Mouse (Mus musculus): Measurements from ENCODE around the gene Sparc. TPM values are rescaled to one million over a fixed set of nuclear protein-coding genes. Genes with fewer than 3 reads are reported as not detected.
A peak's percentile ranks its signal among the peaks of the same experiment; 100 is the strongest.

The Sparc gene
- 2,531 and 3,134 TPM in 2 replicates for polyA plus RNA-seq (2012; rRNA removed)

GRCm38 (mm10) chr11:55422978-55423377 is at the start of gene Sparc:
Gene Sparc, minus strand, starts transcription at chr11:55423183.
- no peak for DNase-seq

GRCm38 (mm10) chr11:55471467-55471866 is 48.5 kb upstream of the Sparc start:
- WGBS = 74% methylated on average over 7 of the region's 7 CpGs
- Histone ChIP-seq H3K4me3 (replicated peaks; ENCODE audit: extremely low read depth, low read depth, low read length) (no peak overlapping the region), H3K4me1 (ENCODE audit: control insufficient read depth, insufficient read depth, low read length) (peaks cover 9% of the 10 kb centered on the region)
- TF ChIP-seq CTCF (IDR thresholded peaks at IDR 0.05; ENCODE audit: insufficient read depth, low read length) (no peak), POLR2A (IDR thresholded peaks at IDR 0.05; ENCODE audit: borderline replicate concordance, extremely low read depth, low read depth, low read length) (no peak)
- DNase-seq = no peak

More at GRCm38 (mm10) chr11:55422978-55423377, at the start of gene Sparc:
- 100% methylated on average over 1 of the region's 1 CpGs for WGBS
- Histone ChIP-seq H3K4me3 (replicated peaks; ENCODE audit: extremely low read depth, low read depth, low read length) (no peak within 1 kb of the TSS), H3K4me1 (ENCODE audit: control insufficient read depth, insufficient read depth, low read length) (peaks cover 8% of the 10 kb centered on the region)
- TF ChIP-seq CTCF (IDR thresholded peaks at IDR 0.05; ENCODE audit: insufficient read depth, low read length) = no peak
- no peak for TF ChIP-seq POLR2A (IDR thresholded peaks at IDR 0.05; ENCODE audit: borderline replicate concordance, extremely low read depth, low read depth, low read length)

GRCm38 (mm10) chr11:55470761-55471160 is 47.8 kb upstream of the Sparc start:
- peak overlapping the region; percentile 29 for H3K4me3 ChIP-seq (replicated peaks; ENCODE audit: extremely low read depth, low read depth, low read length)
- DNase-seq = no peak

GRCm38 (mm10) chr11:55469923-55470691 is 47.1 kb upstream of the Sparc start:
- Histone ChIP-seq H3K4me3 (replicated peaks; ENCODE audit: extremely low read depth, low read depth, low read length) (peak overlapping the region; percentile 65), H3K4me1 (ENCODE audit: control insufficient read depth, insufficient read depth, low read length) (peaks cover 9% of the 10 kb centered on the region)
- WGBS = under 1% methylated on average over 46 of the region's 46 CpGs
- DNase-seq = peak; percentile 28
- TF ChIP-seq CTCF (IDR thresholded peaks at IDR 0.05; ENCODE audit: insufficient read depth, low read length) = no peak

More at GRCm38 (mm10) chr11:55470761-55471160, 47.8 kb upstream of the Sparc start:
- 7% methylated on average over 8 of the region's 8 CpGs for WGBS
- H3K4me1 ChIP-seq (ENCODE audit: control insufficient read depth, insufficient read depth, low read length) = peaks cover 9% of the 10 kb centered on the region
- TF ChIP-seq POLR2A (IDR thresholded peaks at IDR 0.05; ENCODE audit: borderline replicate concordance, extremely low read depth, low read depth, low read length) (no peak), CTCF (IDR thresholded peaks at IDR 0.05; ENCODE audit: insufficient read depth, low read length) (no peak)

- H3K4me3 ChIP-seq (replicated peaks; ENCODE audit: extremely low read depth, low read depth, low read length) = peak within 1 kb of the TSS; percentile 75
- under 1% methylated on average over 57 of the region's 57 CpGs for WGBS
- peaks cover 9% of the 10 kb centered on the region for H3K4me1 ChIP-seq (ENCODE audit: control insufficient read depth, insufficient read depth, low read length)
- DNase-seq = peak; percentile 98
- TF ChIP-seq POLR2A (IDR thresholded peaks at IDR 0.05; ENCODE audit: borderline replicate concordance, extremely low read depth, low read depth, low read length) (peak; percentile 97), CTCF (IDR thresholded peaks at IDR 0.05; ENCODE audit: insufficient read depth, low read length) (no peak)
These were observed 46.3 kb upstream of the Sparc start, which contains the start of gene G3bp1 for GRCm38 (mm10) chr11:55469048-55469843. Gene G3bp1, plus strand, starts transcription at chr11:55469685.

- 1% methylated on average over 17 of the region's 17 CpGs for WGBS
- peak overlapping the region; percentile 75 for H3K4me3 ChIP-seq (replicated peaks; ENCODE audit: extremely low read depth, low read depth, low read length)
- H3K4me1 ChIP-seq (ENCODE audit: control insufficient read depth, insufficient read depth, low read length) = peaks cover 9% of the 10 kb centered on the region
- TF ChIP-seq CTCF (IDR thresholded peaks at IDR 0.05; ENCODE audit: insufficient read depth, low read length) (no peak), POLR2A (IDR thresholded peaks at IDR 0.05; ENCODE audit: borderline replicate concordance, extremely low read depth, low read depth, low read length) (no peak)
- DNase-seq = no peak
These were observed 45.6 kb upstream of the Sparc start for GRCm38 (mm10) chr11:55468611-55469047.

- no peak for TF ChIP-seq POLR2A (IDR thresholded peaks at IDR 0.05; ENCODE audit: borderline replicate concordance, extremely low read depth, low read depth, low read length)
- TF ChIP-seq CTCF (IDR thresholded peaks at IDR 0.05; ENCODE audit: insufficient read depth, low read length) = no peak
- Histone ChIP-seq H3K4me1 (ENCODE audit: control insufficient read depth, insufficient read depth, low read length) (peaks cover 9% of the 10 kb centered on the region), H3K4me3 (replicated peaks; ENCODE audit: extremely low read depth, low read depth, low read length) (no peak overlapping the region)
- 58% methylated on average over 10 of the region's 10 CpGs for WGBS
- peak; percentile 32 for DNase-seq
These were observed 45.0 kb upstream of the Sparc start for GRCm38 (mm10) chr11:55468012-55468411.

- Histone ChIP-seq H3K4me3 (replicated peaks; ENCODE audit: extremely low read depth, low read depth, low read length) (no peak overlapping the region), H3K4me1 (ENCODE audit: control insufficient read depth, insufficient read depth, low read length) (peaks cover 5% of the 10 kb centered on the region; the same call in 1 of the 2 replicates)
- DNase-seq = no peak
- TF ChIP-seq CTCF (IDR thresholded peaks at IDR 0.05; ENCODE audit: insufficient read depth, low read length) (no peak), POLR2A (IDR thresholded peaks at IDR 0.05; ENCODE audit: borderline replicate concordance, extremely low read depth, low read depth, low read length) (no peak)
- 74% methylated on average over 3 of the region's 3 CpGs for WGBS
These were observed 42.2 kb upstream of the Sparc start for GRCm38 (mm10) chr11:55465177-55465576.

GRCm38 (mm10) chr11:55464707-55465106 is 41.7 kb upstream of the Sparc start:
- TF ChIP-seq CTCF (IDR thresholded peaks at IDR 0.05; ENCODE audit: insufficient read depth, low read length) (no peak), POLR2A (IDR thresholded peaks at IDR 0.05; ENCODE audit: borderline replicate concordance, extremely low read depth, low read depth, low read length) (no peak)
- WGBS = 83% methylated on average over 10 of the region's 10 CpGs
- no peak for DNase-seq
- peaks cover 5% of the 10 kb centered on the region for H3K4me1 ChIP-seq (ENCODE audit: control insufficient read depth, insufficient read depth, low read length)
- no peak overlapping the region for H3K4me3 ChIP-seq (replicated peaks; ENCODE audit: extremely low read depth, low read depth, low read length)

Data from lung, adult 2 months (tissue).